Mouse (Mus musculus): ENCODE results near the gene Rprd1b.

DNA sequence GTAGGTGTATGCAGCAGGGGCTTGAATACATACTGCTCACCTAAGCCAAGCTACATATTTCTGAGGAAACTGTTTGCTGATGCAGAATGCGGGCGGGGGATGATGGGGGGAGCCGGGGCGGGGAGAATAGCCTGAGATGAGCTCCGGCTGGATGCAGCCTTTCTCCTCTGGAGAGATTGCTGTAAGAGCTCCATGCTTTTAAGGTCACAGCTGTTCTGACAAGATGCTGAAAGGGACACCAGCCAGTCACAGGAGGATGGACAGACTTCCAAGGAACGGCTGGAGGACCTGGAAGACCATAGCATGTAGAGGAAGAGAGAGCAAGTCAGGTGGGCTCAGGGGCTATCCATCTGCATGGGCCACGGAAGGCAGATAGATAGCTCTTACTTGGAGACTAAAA lies 66.0 kb downstream of the Rprd1b start:
- no peak for TF ChIP-seq CTCF (IDR thresholded peaks at IDR 0.05; ENCODE audit: insufficient read depth, low read depth, low read length)
- no peak for TF ChIP-seq POLR2A (IDR thresholded peaks at IDR 0.05; ENCODE audit: insufficient read depth, low read depth, low read length)
